9 mouse cellular contexts compared by ENCODE assay signal in the genomic region with DNA sequence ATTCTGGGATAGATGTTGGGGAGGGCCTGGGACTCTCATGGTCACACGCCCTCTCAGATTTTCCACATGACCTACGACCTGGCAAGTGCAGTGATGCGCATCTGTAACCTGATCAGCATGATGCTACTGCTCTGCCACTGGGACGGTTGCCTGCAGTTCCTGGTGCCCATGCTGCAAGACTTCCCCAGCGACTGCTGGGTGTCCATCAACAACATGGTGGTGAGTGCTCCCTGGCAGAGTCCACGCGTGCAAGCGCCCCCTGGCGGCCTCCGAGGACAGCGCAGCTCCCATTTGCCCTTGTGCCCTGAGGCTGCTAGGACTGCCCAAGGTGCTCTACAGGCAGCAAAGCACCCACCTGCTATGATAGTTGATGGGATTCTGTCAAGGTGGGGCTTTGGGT. TPM values are rescaled to one million over a fixed set of nuclear protein-coding genes. Genes with fewer than 3 reads are reported as not detected.
DNase-seq lines count a peak whose midpoint lies in the region; ATAC-seq and TF ChIP-seq lines count a peak whose summit lies in the region.
"Had no signal": no experiment of that assay in that cellular context is flagged by ENCODE, and none has a peak within 500 bp of the region (broad histone marks: within the 10 kb centered on the region; RNA-seq: fewer than 3 reads in every experiment).

No protein-coding gene starts in this region.

- H3K36me3 ChIP-seq in testis, adult 2 months (ENCODE audit: control insufficient read depth, insufficient read depth, low read length), result no peaks in the 10 kb centered on the region
- no peaks in the 10 kb centered on the region for H3K36me3 ChIP-seq in liver, postnatal 0 days (replicated peaks; ENCODE audit: insufficient read depth, low read length)
- H3K36me3 ChIP-seq: heart, embryonic 15.5 days had no signal

- TF ChIP-seq POLR2A in testis, adult 2 months (IDR thresholded peaks at IDR 0.05; ENCODE audit: control insufficient read depth, low read depth, low read length), result no peak

- no peaks in the 10 kb centered on the region for H3K27me3 ChIP-seq in testis, adult 2 months (ENCODE audit: control insufficient read depth, insufficient read depth, low read length)
- no peaks in the 10 kb centered on the region for H3K27me3 ChIP-seq in liver, postnatal 0 days (ENCODE audit: insufficient read depth, low read length)

- ATAC-seq in granulocyte monocyte progenitor cell, adult 5-6 weeks (replicated peaks; ENCODE audit: poor library complexity, severe bottlenecking), result peak; percentile 82
- peak; percentile 69 for ATAC-seq in liver, postnatal 0 days

- H3K4me2 ChIP-seq in liver, postnatal 0 days (ENCODE audit: low read depth, low read length), result no peak overlapping the region
- H3K4me2 ChIP-seq: heart, embryonic 15.5 days had no signal

- WGBS in liver, postnatal 0 days (ENCODE audit: insufficient replicate concordance), result 34% methylated on average over 11 of the region's 11 CpGs

- TF ChIP-seq EP300 in liver, postnatal 0 days (IDR thresholded peaks at IDR 0.05; ENCODE audit: low read depth), result no peak

- peak; percentile 54; the same call in 1 of the 2 replicates for TF ChIP-seq CTCF in testis, adult 2 months (IDR thresholded peaks at IDR 0.05; ENCODE audit: control insufficient read depth, insufficient read depth, insufficient replicate concordance, low read depth, low read length)
- peak; percentile 94 for TF ChIP-seq CTCF in liver, postnatal 0 days (IDR thresholded peaks at IDR 0.05; ENCODE audit: low read depth)

- no peak overlapping the region for H3K27ac ChIP-seq in testis, adult 2 months (ENCODE audit: control insufficient read depth, insufficient read depth, low read depth, low read length)
- no peak overlapping the region for H3K27ac ChIP-seq in liver, postnatal 0 days (ENCODE audit: low read depth)
- H3K27ac ChIP-seq: heart, embryonic 15.5 days had no signal

- no peaks in the 10 kb centered on the region for H3K4me1 ChIP-seq in testis, adult 2 months (ENCODE audit: control insufficient read depth, insufficient read depth, low read length)
- no peaks in the 10 kb centered on the region for H3K4me1 ChIP-seq in liver, postnatal 0 days (ENCODE audit: insufficient read depth)

- peak; percentile 64 to 69 for DNase-seq in adrenal gland, adult 18-20 months (ENCODE audit: low spot score in 2 of 2)
- DNase-seq in adrenal gland, postnatal 4 days (ENCODE audit: low spot score in 2 of 2), result no peak
- no peak for DNase-seq in testis, postnatal 14 days (ENCODE audit: low spot score)
- peak; percentile 85 for DNase-seq in liver, postnatal 0 days
- peak; percentile 77 to 93 for DNase-seq in spleen, postnatal 4 days (ENCODE audit: low spot score in 2 of 2)
- DNase-seq in heart, adult 8-10 months (ENCODE audit: low spot score), result no peak

- H3K4me3 ChIP-seq in testis, adult 2 months (ENCODE audit: control insufficient read depth, low read depth, low read length), result no peak overlapping the region
- H3K4me3 ChIP-seq in liver, postnatal 0 days (ENCODE audit: low read depth, low read length), result no peak overlapping the region
- H3K4me3 ChIP-seq: heart, embryonic 15.5 days had no signal

- H3K9me3 ChIP-seq in liver, postnatal 0 days (ENCODE audit: low read length), result no peaks in the 10 kb centered on the region
- H3K9me3 ChIP-seq: heart, embryonic 15.5 days had no signal

- no peak overlapping the region for H3K9ac ChIP-seq in liver, postnatal 0 days (replicated peaks)
- H3K9ac ChIP-seq: heart, embryonic 15.5 days had no signal

RNA-seq across cellular contexts. Expression of gene Hcn2, which starts 9.7 kb away (rescaled TPM):
- 1 to 10 TPM; 6.1 to 9.4 TPM for total RNA-seq in adrenal gland, adult 18-20 months (2021)
- 1 to 10 TPM; 8.9 to 9.3 TPM for total RNA-seq in adrenal gland, postnatal 4 days (2021)
- 0.69 and 0.88 TPM in 2 replicates for polyA plus RNA-seq in testis, adult 2 months (2012; rRNA removed)
- total RNA-seq in granulocyte monocyte progenitor cell, adult 5-6 weeks (2014; fragmentation: Nextera tagmentation), result 0.28 TPM in 1 of 2 replicates, not detected in the other
- 0.39 TPM in 1 of 2 replicates, not detected in the other for total RNA-seq in granulocyte monocyte progenitor cell, adult 5-6 weeks (2017)
- polyA plus RNA-seq in liver, postnatal 0 days (2015; fragmentation: Nextera tagmentation; extraction: Ambion mirVana), result 0.04 and 0.06 TPM in 2 replicates
- 10 to 100 TPM; 13.7 to 16.7 (median 15.1) TPM for total RNA-seq in heart, adult 8-10 months (2022)

RNA-seq across cellular contexts. Expression of gene Polrmt, which starts 20.3 kb away (rescaled TPM):
- 10 to 100 TPM; 53.0 to 59.0 TPM for total RNA-seq in adrenal gland, adult 18-20 months (2021)
- 10 to 100 TPM; 61.2 to 68.6 TPM for total RNA-seq in adrenal gland, postnatal 4 days (2021)
- 30.6 and 32.5 TPM in 2 replicates for polyA plus RNA-seq in testis, adult 2 months (2012; rRNA removed)
- total RNA-seq in granulocyte monocyte progenitor cell, adult 5-6 weeks (2014; fragmentation: Nextera tagmentation), result 28.6 and 56.2 TPM in 2 replicates
- 12.7 and 14.0 TPM in 2 replicates for total RNA-seq in granulocyte monocyte progenitor cell, adult 5-6 weeks (2017)
- polyA plus RNA-seq in liver, postnatal 0 days (2015; fragmentation: Nextera tagmentation; extraction: Ambion mirVana), result 9.9 and 12.6 TPM in 2 replicates
- 10 to 100 TPM; 41.1 to 54.7 (median 47.0) TPM for total RNA-seq in heart, adult 8-10 months (2022)

RNA-seq across cellular contexts. Expression of gene Bsg, which starts 21.8 kb away (rescaled TPM):
- 100 to 1,000 TPM; 618 to 637 TPM for total RNA-seq in adrenal gland, adult 18-20 months (2021)
- 100 to 1,000 TPM; 504 to 513 TPM for total RNA-seq in adrenal gland, postnatal 4 days (2021)
- 849 and 920 TPM in 2 replicates for polyA plus RNA-seq in testis, adult 2 months (2012; rRNA removed)
- total RNA-seq in granulocyte monocyte progenitor cell, adult 5-6 weeks (2014; fragmentation: Nextera tagmentation), result 253 and 319 TPM in 2 replicates
- total RNA-seq in granulocyte monocyte progenitor cell, adult 5-6 weeks (2017), result 278 and 345 TPM in 2 replicates
- 979 and 1,075 TPM in 2 replicates for polyA plus RNA-seq in liver, postnatal 0 days (2015; fragmentation: Nextera tagmentation; extraction: Ambion mirVana)
- total RNA-seq in heart, adult 8-10 months (2022), result 1,000 to 10,000 TPM; 1,424 to 1,552 (median 1,533) TPM

RNA-seq across cellular contexts. Expression of gene Fgf22, which starts 28.8 kb away (rescaled TPM):
- under 1 TPM in 1 of 2 experiments, not detected in 1; 0.13 TPM for total RNA-seq in adrenal gland, adult 18-20 months (2021)
- total RNA-seq in adrenal gland, postnatal 4 days (2021), result not detected
- 0.28 and 0.53 TPM in 2 replicates for polyA plus RNA-seq in testis, adult 2 months (2012; rRNA removed)
- total RNA-seq in granulocyte monocyte progenitor cell, adult 5-6 weeks (2014; fragmentation: Nextera tagmentation), result not detected in 2 replicates
- total RNA-seq in granulocyte monocyte progenitor cell, adult 5-6 weeks (2017), result not detected in 2 replicates
- polyA plus RNA-seq in liver, postnatal 0 days (2015; fragmentation: Nextera tagmentation; extraction: Ambion mirVana), result not detected in 2 replicates
- not detected for total RNA-seq in heart, adult 8-10 months (2022)

RNA-seq across cellular contexts. Expression of gene Gzmm, which starts 37.3 kb away (rescaled TPM):
- total RNA-seq in adrenal gland, adult 18-20 months (2021), result 1 to 10 TPM; 1.2 to 1.3 TPM
- total RNA-seq in adrenal gland, postnatal 4 days (2021), result 1 to 10 TPM; 1.8 to 2.4 TPM
- 0.33 and 0.52 TPM in 2 replicates for polyA plus RNA-seq in testis, adult 2 months (2012; rRNA removed)
- 2.2 TPM in 1 of 2 replicates, not detected in the other for total RNA-seq in granulocyte monocyte progenitor cell, adult 5-6 weeks (2014; fragmentation: Nextera tagmentation)
- total RNA-seq in granulocyte monocyte progenitor cell, adult 5-6 weeks (2017), result 0.34 TPM in 1 of 2 replicates, not detected in the other
- polyA plus RNA-seq in liver, postnatal 0 days (2015; fragmentation: Nextera tagmentation; extraction: Ambion mirVana), result 0.09 and 0.13 TPM in 2 replicates
- 1 to 10 TPM; 7.6 to 9.0 (median 8.3) TPM for total RNA-seq in heart, adult 8-10 months (2022)

Comparison
In these comparisons a context has a peak if more than half of its experiments do, and no peak if none do; other contexts are left out.
1. DNase-seq: peak in adrenal gland, adult 18-20 months (2 of 2), liver, postnatal 0 days (single experiment) and spleen, postnatal 4 days (2 of 2); none in adrenal gland, postnatal 4 days (0 of 2), testis, postnatal 14 days (single experiment) and heart, adult 8-10 months (single experiment).
2. RNA of gene Hcn2, which starts 9.7 kb away (total RNA-seq): 13.7 to 16.7 TPM in heart, adult 8-10 months, 6.1 to 9.4 TPM in adrenal gland, adult 18-20 months and 8.9 to 9.3 TPM in adrenal gland, postnatal 4 days; 0.28 to 0.39 TPM in granulocyte monocyte progenitor cell, adult 5-6 weeks; every median in the first group is over 4 times any median in the second.